8 mouse cellular contexts compared by ENCODE assay signal in genomic region chr15:11364795-11365194, GRCm38 (mm10). TPM values are rescaled to one million over a fixed set of nuclear protein-coding genes. Genes with fewer than 3 reads are reported as not detected.
DNase-seq lines count a peak whose midpoint lies in the region; ATAC-seq and TF ChIP-seq lines count a peak whose summit lies in the region.

No protein-coding gene starts in this region.

- H3K9ac ChIP-seq in forebrain, postnatal 0 days, result no peak overlapping the region
- H3K9ac ChIP-seq in forebrain, embryonic 11.5 days (ENCODE audit: low read length), result no peak overlapping the region
- H3K9ac ChIP-seq in midbrain, embryonic 14.5 days (replicated peaks; ENCODE audit: low read length), result no peak overlapping the region
- H3K9ac ChIP-seq in midbrain, embryonic 15.5 days, result no peak overlapping the region
- no peak overlapping the region for H3K9ac ChIP-seq in liver, embryonic 11.5 days (ENCODE audit: low read depth, low read length)

- no peak overlapping the region for H3K4me3 ChIP-seq in forebrain, postnatal 0 days (ENCODE audit: low read depth, low read length)
- H3K4me3 ChIP-seq in forebrain, embryonic 11.5 days (ENCODE audit: low read depth, low read length), result no peak overlapping the region
- H3K4me3 ChIP-seq in midbrain, embryonic 14.5 days (replicated peaks; ENCODE audit: low read depth, low read length), result no peak overlapping the region
- no peak overlapping the region for H3K4me3 ChIP-seq in midbrain, embryonic 15.5 days
- H3K4me3 ChIP-seq in liver, embryonic 11.5 days (ENCODE audit: low read depth, low read length), result no peak overlapping the region

- peak; percentile 51 for ATAC-seq in forebrain, postnatal 0 days
- ATAC-seq in forebrain, embryonic 11.5 days (replicated peaks; ENCODE audit: low FRiP score), result no peak
- no peak for ATAC-seq in midbrain, embryonic 14.5 days (ENCODE audit: low FRiP score, low TSS enrichment)
- ATAC-seq in midbrain, embryonic 15.5 days (replicated peaks), result no peak
- no peak for ATAC-seq in liver, embryonic 11.5 days (replicated peaks; ENCODE audit: low FRiP score)

- no peaks in the 10 kb centered on the region for H3K9me3 ChIP-seq in forebrain, postnatal 0 days (ENCODE audit: low read length)
- no peaks in the 10 kb centered on the region for H3K9me3 ChIP-seq in forebrain, embryonic 11.5 days (ENCODE audit: control insufficient read depth, low read length)
- H3K9me3 ChIP-seq in midbrain, embryonic 14.5 days (ENCODE audit: control insufficient read depth, low read length), result no peaks in the 10 kb centered on the region
- no peaks in the 10 kb centered on the region for H3K9me3 ChIP-seq in midbrain, embryonic 15.5 days
- no peaks in the 10 kb centered on the region for H3K9me3 ChIP-seq in liver, embryonic 11.5 days (ENCODE audit: control insufficient read depth, low read length)

- 94% methylated on average over 1 of the region's 1 CpGs for WGBS in forebrain, postnatal 0 days
- WGBS in forebrain, embryonic 11.5 days, result 93% methylated on average over 1 of the region's 1 CpGs
- 97% methylated on average over 1 of the region's 1 CpGs for WGBS in midbrain, embryonic 14.5 days
- 95% methylated on average over 1 of the region's 1 CpGs for WGBS in midbrain, embryonic 15.5 days
- WGBS in liver, embryonic 11.5 days, result 90% methylated on average over 1 of the region's 1 CpGs

- TF ChIP-seq CTCF in forebrain, postnatal 0 days (IDR thresholded peaks at IDR 0.05; ENCODE audit: low read depth), result no peak

- H3K36me3 ChIP-seq in forebrain, postnatal 0 days (ENCODE audit: insufficient read depth), result no peaks in the 10 kb centered on the region
- H3K36me3 ChIP-seq in forebrain, embryonic 11.5 days (ENCODE audit: control insufficient read depth, insufficient read depth, low read length), result no peaks in the 10 kb centered on the region
- H3K36me3 ChIP-seq in midbrain, embryonic 14.5 days (ENCODE audit: control insufficient read depth, insufficient read depth, low read length), result no peaks in the 10 kb centered on the region
- no peaks in the 10 kb centered on the region for H3K36me3 ChIP-seq in midbrain, embryonic 15.5 days (replicated peaks)
- H3K36me3 ChIP-seq in liver, embryonic 11.5 days (ENCODE audit: control insufficient read depth, insufficient read depth, low read length), result no peaks in the 10 kb centered on the region

- H3K27ac ChIP-seq in forebrain, postnatal 0 days (ENCODE audit: low read depth, low read length), result no peak overlapping the region
- H3K27ac ChIP-seq in forebrain, embryonic 11.5 days (ENCODE audit: low read depth, low read length), result no peak overlapping the region
- no peak overlapping the region for H3K27ac ChIP-seq in midbrain, embryonic 14.5 days (replicated peaks; ENCODE audit: low read depth, low read length)
- no peak overlapping the region for H3K27ac ChIP-seq in midbrain, embryonic 15.5 days
- no peak overlapping the region for H3K27ac ChIP-seq in liver, embryonic 11.5 days (ENCODE audit: low read depth, low read length)

- DNase-seq in forebrain, postnatal 0 days, result peak; percentile 69
- no peak for DNase-seq in forebrain, embryonic 11.5 days (ENCODE audit: low spot score)
- DNase-seq in midbrain, embryonic 14.5 days, result peak; percentile 43
- DNase-seq in layer of hippocampus, postnatal 10 days (ENCODE audit: low spot score in 2 of 2), result peak; percentile 28 to 31
- peak; percentile 24 to 59 for DNase-seq in right cerebral cortex, postnatal 36 days (ENCODE audit: low spot score in 2 of 2)
- DNase-seq in urinary bladder, adult 2 months (ENCODE audit: low spot score), result no peak
- no peak for DNase-seq in liver, embryonic 11.5 days (ENCODE audit: low spot score)

- H3K4me1 ChIP-seq in forebrain, postnatal 0 days (ENCODE audit: insufficient read depth), result no peaks in the 10 kb centered on the region
- no peaks in the 10 kb centered on the region for H3K4me1 ChIP-seq in forebrain, embryonic 11.5 days (replicated peaks; ENCODE audit: control insufficient read depth, insufficient read depth, low read length)
- no peaks in the 10 kb centered on the region for H3K4me1 ChIP-seq in midbrain, embryonic 14.5 days (ENCODE audit: control insufficient read depth, insufficient read depth, low read length)
- H3K4me1 ChIP-seq in midbrain, embryonic 15.5 days, result no peaks in the 10 kb centered on the region
- no peaks in the 10 kb centered on the region for H3K4me1 ChIP-seq in liver, embryonic 11.5 days (replicated peaks; ENCODE audit: control insufficient read depth, insufficient read depth, low read length)

- H3K4me2 ChIP-seq in forebrain, postnatal 0 days (ENCODE audit: low read depth), result no peak overlapping the region
- no peak overlapping the region for H3K4me2 ChIP-seq in forebrain, embryonic 11.5 days (ENCODE audit: low read depth, low read length, severe bottlenecking)
- no peak overlapping the region for H3K4me2 ChIP-seq in midbrain, embryonic 14.5 days (ENCODE audit: low read length)
- H3K4me2 ChIP-seq in midbrain, embryonic 15.5 days, result no peak overlapping the region
- no peak overlapping the region for H3K4me2 ChIP-seq in liver, embryonic 11.5 days

- no peaks in the 10 kb centered on the region for H3K27me3 ChIP-seq in forebrain, postnatal 0 days (ENCODE audit: insufficient read depth, low read length)
- H3K27me3 ChIP-seq in forebrain, embryonic 11.5 days (ENCODE audit: control insufficient read depth, insufficient read depth, low read length), result no peaks in the 10 kb centered on the region
- H3K27me3 ChIP-seq in midbrain, embryonic 14.5 days (ENCODE audit: control insufficient read depth, insufficient read depth, low read length), result no peaks in the 10 kb centered on the region
- H3K27me3 ChIP-seq in midbrain, embryonic 15.5 days (replicated peaks), result no peaks in the 10 kb centered on the region
- H3K27me3 ChIP-seq in liver, embryonic 11.5 days (replicated peaks; ENCODE audit: control insufficient read depth, insufficient read depth, low read length), result no peaks in the 10 kb centered on the region

RNA-seq across cellular contexts. Expression of gene Tars, which starts 34.7 kb away (rescaled TPM):
- total RNA-seq in forebrain, postnatal 0 days (2014; rRNA removed), result 27.6 and 38.9 TPM in 2 replicates
- polyA plus RNA-seq in forebrain, postnatal 0 days (2015; fragmentation: Nextera tagmentation; extraction: Ambion mirVana), result 35.0 and 36.5 TPM in 2 replicates
- 86.2 and 108 TPM in 2 replicates for polyA plus RNA-seq in forebrain, embryonic 11.5 days (2014; fragmentation: Nextera tagmentation; extraction: Ambion mirVana)
- 40.9 and 52.0 TPM in 2 replicates for polyA plus RNA-seq in midbrain, embryonic 14.5 days (2014; fragmentation: Nextera tagmentation; extraction: Ambion mirVana)
- polyA plus RNA-seq in midbrain, embryonic 15.5 days (2015; fragmentation: Nextera tagmentation; extraction: Ambion mirVana), result 47.3 and 47.9 TPM in 2 replicates
- 10 to 100 TPM; 40.6 to 46.4 TPM for total RNA-seq in layer of hippocampus, postnatal 10 days (2021)
- polyA plus RNA-seq in urinary bladder, adult 2 months (2012; rRNA removed), result 42.7 and 43.5 TPM in 2 replicates
- 105 and 111 TPM in 2 replicates for polyA plus RNA-seq in liver, embryonic 11.5 days (2014; fragmentation: Nextera tagmentation; extraction: Ambion mirVana)

Comparison
In these comparisons a context has a peak if more than half of its experiments do, and no peak if none do; other contexts are left out.
1. DNase-seq: peak in forebrain, postnatal 0 days (single experiment), midbrain, embryonic 14.5 days (single experiment), layer of hippocampus, postnatal 10 days (2 of 2) and right cerebral cortex, postnatal 36 days (2 of 2); none in forebrain, embryonic 11.5 days (single experiment), urinary bladder, adult 2 months (single experiment) and liver, embryonic 11.5 days (single experiment).